Mouse (Mus musculus) ES-Bruce4 (cell line): ENCODE data around the gene Anxa6. TPM values are rescaled to one million over a fixed set of nuclear protein-coding genes. Genes with fewer than 3 reads are reported as not detected.

Source experiments
- H3K27ac ChIP-seq: 2 replicates; pipeline ENCODE4 v1.5.1; 2012; ENCODE audit warnings: low read length, inconsistent platforms; ENCODE audit not compliant: insufficient read depth
- H3K27me3 ChIP-seq: 2 replicates; pipeline ENCODE4 v1.6.1; 2012; ENCODE audit warnings: mild to moderate bottlenecking, low read length, inconsistent platforms; ENCODE audit not compliant: control insufficient read depth, poor library complexity, insufficient read depth, severe bottlenecking
- H3K36me3 ChIP-seq: 2 replicates; pipeline ENCODE4 v1.6.1; 2012; ENCODE audit warnings: inconsistent platforms, mild to moderate bottlenecking, low read length, moderate library complexity; ENCODE audit not compliant: control insufficient read depth, poor library complexity, insufficient read depth, severe bottlenecking
- H3K4me1 ChIP-seq: one replicate; pipeline ENCODE4 v1.8.1; 2011; ENCODE audit warnings: low read length; ENCODE audit not compliant: control insufficient read depth, insufficient read depth
- H3K4me3 ChIP-seq: 2 replicates; pipeline ENCODE4 v1.5.1; 2011; ENCODE audit warnings: low read depth, mild to moderate bottlenecking, low read length
- H3K9ac ChIP-seq: 2 replicates; pipeline ENCODE4 v1.6.1; 2012; ENCODE audit warnings: low read depth, mild to moderate bottlenecking, inconsistent platforms; ENCODE audit not compliant: poor library complexity, severe bottlenecking
- H3K9me3 ChIP-seq: replicated peaks from 2 replicates; pipeline ENCODE4 v1.6.1; 2012; ENCODE audit warnings: mild to moderate bottlenecking, low read length, inconsistent platforms; ENCODE audit not compliant: control insufficient read depth, poor library complexity, insufficient read depth, severe bottlenecking
- CTCF ChIP-seq: IDR thresholded peaks from one replicate; pipeline ENCODE4 v1.8.1; 2011; ENCODE audit warnings: low read depth, low read length
- EP300 ChIP-seq: IDR thresholded peaks from 2 replicates; pipeline ENCODE4 v1.6.1; 2011; ENCODE audit warnings: low read depth, low read length; ENCODE audit not compliant: insufficient read depth
- POLR2A ChIP-seq: IDR thresholded peaks from one replicate; pipeline ENCODE4 v1.8.1; 2011; ENCODE audit warnings: low read length; ENCODE audit not compliant: insufficient read depth
- polyA plus RNA-seq: library from polyadenylated mRNA; stranded (reverse); fragments of >200 nt; gene quantifications from 2 replicates; pipeline ENCODE4 v1.2.4, GENCODE M21; 2011; ENCODE audit warnings: low read depth; ENCODE audit not compliant: missing spikeins, insufficient read depth, insufficient read length

Anxa6 gene
- 74.2 and 76.1 TPM in 2 replicates for polyA plus RNA-seq

GRCm38 (mm10) chr11:55033040-55033660 lies at the start of gene Anxa6:
Anxa6 (minus strand) TSS chr11:55033445.
- H3K9me3 ChIP-seq: no peaks in the 10 kb centered on the region
- peak within 1 kb of the TSS; percentile 60 for H3K9ac ChIP-seq
- TF ChIP-seq EP300 (0 out of 2 replicates have a peak, but pooled peaks have one; percentile 23), CTCF (no peak), POLR2A (peak; percentile 24)
- H3K4me1 ChIP-seq: peaks cover 9% of the 10 kb centered on the region
- H3K4me3 ChIP-seq: peak within 1 kb of the TSS; percentile 67
- no peaks in the 10 kb centered on the region for H3K27me3 ChIP-seq
- H3K27ac ChIP-seq: peak within 1 kb of the TSS; percentile 91
- H3K36me3 ChIP-seq: no peaks in the 10 kb centered on the region

DNA sequence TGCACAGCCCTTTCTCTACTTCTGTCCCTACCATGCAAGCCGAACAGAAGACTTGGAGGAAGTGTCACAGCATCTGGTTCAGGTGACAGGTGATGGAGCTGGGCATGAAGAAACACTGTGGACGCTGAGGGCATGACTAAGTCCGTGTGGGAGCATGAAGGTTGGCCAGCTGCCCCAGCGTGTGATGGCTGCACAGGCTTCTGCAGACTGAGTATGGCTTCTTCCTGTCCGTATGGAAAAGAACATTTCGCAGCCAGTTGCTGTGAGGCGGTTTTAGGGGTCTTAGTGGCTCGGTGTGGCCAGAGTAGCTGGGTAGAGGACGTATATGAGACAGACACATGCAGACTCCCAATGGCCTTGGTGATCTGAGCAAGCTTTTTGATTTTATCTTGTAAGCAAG lies 48.0 kb upstream of the Anxa6 start:
- Histone ChIP-seq H3K27me3 (0 out of 2 replicates have a peak, but pooled peaks cover 3% of the 10 kb centered on the region), H3K4me3 (no peak overlapping the region), H3K36me3 (no peaks in the 10 kb centered on the region), H3K27ac (no peak overlapping the region), H3K9me3 (no peaks in the 10 kb centered on the region), H3K9ac (no peak overlapping the region), H3K4me1 (peaks cover 2% of the 10 kb centered on the region)
- no peak for TF ChIP-seq EP300
- no peak for TF ChIP-seq POLR2A
- TF ChIP-seq CTCF: no peak

DNA sequence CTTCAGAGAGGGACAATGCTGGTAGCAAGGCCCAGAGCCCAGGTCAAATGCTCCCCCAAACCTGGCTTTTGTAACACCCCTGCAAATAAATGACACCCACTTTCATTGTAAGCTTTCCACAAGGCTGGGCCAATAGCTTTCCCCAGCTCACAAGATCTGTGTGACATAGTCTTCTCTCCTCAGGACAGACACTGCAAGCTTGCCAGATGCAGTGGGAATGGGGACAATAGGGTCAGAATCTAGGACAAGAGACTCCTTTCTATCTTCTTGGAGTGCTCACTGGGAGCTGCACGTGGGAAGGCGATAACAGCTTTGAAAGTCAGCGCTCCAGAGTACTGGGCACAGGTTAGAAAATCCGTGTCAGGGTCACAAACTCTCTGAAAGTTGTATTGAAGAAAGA lies 45.9 kb upstream of the Anxa6 start:
- TF ChIP-seq CTCF (no peak), EP300 (no peak), POLR2A (no peak)
- H3K27me3 ChIP-seq: 0 out of 2 replicates have a peak, but pooled peaks cover 3% of the 10 kb centered on the region
- H3K4me3 ChIP-seq: no peak overlapping the region
- no peaks in the 10 kb centered on the region for H3K36me3 ChIP-seq
- H3K27ac ChIP-seq: no peak overlapping the region
- peaks cover 2% of the 10 kb centered on the region for H3K4me1 ChIP-seq
- no peaks in the 10 kb centered on the region for H3K9me3 ChIP-seq
- no peak overlapping the region for H3K9ac ChIP-seq

DNA sequence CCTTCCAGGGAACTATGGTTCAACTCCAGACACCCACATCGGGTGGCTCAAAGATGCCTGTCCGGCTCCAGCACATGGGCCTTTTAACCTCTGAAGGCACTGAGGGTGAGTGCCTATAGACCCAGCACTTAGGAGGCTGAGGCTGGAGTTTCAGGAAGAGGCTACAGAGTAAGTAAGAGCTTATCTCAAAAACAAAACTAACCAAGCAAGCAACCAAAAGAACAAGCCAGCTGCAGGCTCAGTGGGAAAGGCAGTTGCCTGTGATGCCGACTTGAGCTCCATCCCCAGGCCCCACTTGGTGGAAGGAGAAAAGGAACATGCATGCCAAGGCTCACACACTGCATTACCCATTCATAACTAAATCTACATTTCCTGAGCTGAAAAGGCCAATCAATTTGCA lies 45.3 kb upstream of the Anxa6 start:
- peak overlapping the region; percentile 70; the same call in 1 of the 2 replicates for H3K9ac ChIP-seq
- no peak overlapping the region for H3K4me3 ChIP-seq
- TF ChIP-seq POLR2A: no peak
- no peak for TF ChIP-seq CTCF
- TF ChIP-seq EP300: no peak

DNA sequence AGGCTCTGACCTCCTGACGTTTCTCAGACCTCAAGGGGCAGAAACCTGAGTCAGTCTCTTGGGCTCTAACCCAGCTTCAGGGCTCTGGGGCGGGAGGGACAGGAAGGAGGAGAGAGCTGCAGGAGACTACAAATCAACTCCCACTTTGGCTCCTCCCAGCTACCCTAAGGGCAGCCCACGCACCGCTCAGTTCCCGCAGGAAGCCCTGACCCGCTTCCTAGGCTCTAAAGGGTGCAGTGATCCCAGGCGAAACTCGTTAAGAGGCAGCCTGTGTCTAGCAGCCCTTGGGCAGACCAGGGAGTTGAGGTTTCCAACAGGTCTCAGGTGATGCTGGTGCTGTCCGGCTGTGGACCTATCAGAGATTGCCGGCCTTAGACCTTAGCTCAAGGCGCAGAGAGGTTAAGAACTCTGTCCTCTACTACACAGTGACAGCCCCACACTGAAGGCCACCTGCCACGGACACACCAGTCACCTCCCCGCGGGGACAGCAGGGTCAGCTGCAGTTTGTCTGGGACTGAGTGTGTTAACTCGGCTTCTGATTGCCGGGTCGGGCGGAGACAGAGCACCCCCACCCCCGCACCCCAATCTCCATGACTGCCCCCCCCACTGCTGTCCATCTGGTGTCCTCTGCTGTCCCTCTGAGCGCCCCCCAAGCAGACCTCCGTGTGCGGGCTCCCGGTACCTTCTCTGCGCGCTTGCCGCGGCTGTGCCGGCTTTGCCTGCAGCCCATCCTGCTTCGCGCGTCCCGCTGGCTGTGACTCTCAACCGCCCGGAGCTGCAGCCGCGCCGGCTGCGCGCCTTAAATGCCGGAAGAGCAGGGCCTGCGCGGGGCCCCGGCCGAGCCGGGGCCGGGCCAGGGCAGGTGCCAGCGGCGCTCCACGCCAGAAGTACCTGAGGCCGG lies 44.3 kb upstream of the Anxa6 start, which contains the start of gene Ccdc69:
Gene Ccdc69 (minus strand): TSS at position 801 of the 901 bp plus-strand sequence.
- no peaks in the 10 kb centered on the region for H3K36me3 ChIP-seq
- H3K27me3 ChIP-seq: 0 out of 2 replicates have a peak, but pooled peaks cover 3% of the 10 kb centered on the region
- H3K4me3 ChIP-seq: peak within 1 kb of the TSS; percentile 68
- no peak within 1 kb of the TSS for H3K27ac ChIP-seq
- TF ChIP-seq CTCF (no peak), POLR2A (no peak), EP300 (0 out of 2 replicates have a peak, but pooled peaks have one; percentile 8)
- no peaks in the 10 kb centered on the region for H3K9me3 ChIP-seq
- peaks cover 2% of the 10 kb centered on the region for H3K4me1 ChIP-seq
- peak within 1 kb of the TSS; percentile 70 for H3K9ac ChIP-seq

More for the DNA sequence above, 45.3 kb upstream of the Anxa6 start:
- Histone ChIP-seq H3K9me3 (no peaks in the 10 kb centered on the region), H3K27ac (no peak overlapping the region), H3K4me1 (peaks cover 2% of the 10 kb centered on the region), H3K27me3 (0 out of 2 replicates have a peak, but pooled peaks cover 3% of the 10 kb centered on the region), H3K36me3 (no peaks in the 10 kb centered on the region)
